Mouse (Mus musculus) cerebellum, postnatal 4 days (tissue): Measurements from ENCODE around the gene Zkscan7.

ENCODE experiments used
- DNase-seq, 2 experiments: peaks; one replicate each; pipeline ENCODE4 v3.0.0; 2022; ENCODE audit warnings: low spot score in 2 of 2, mixed read lengths in 1 of 2

Zkscan7 gene

DNA sequence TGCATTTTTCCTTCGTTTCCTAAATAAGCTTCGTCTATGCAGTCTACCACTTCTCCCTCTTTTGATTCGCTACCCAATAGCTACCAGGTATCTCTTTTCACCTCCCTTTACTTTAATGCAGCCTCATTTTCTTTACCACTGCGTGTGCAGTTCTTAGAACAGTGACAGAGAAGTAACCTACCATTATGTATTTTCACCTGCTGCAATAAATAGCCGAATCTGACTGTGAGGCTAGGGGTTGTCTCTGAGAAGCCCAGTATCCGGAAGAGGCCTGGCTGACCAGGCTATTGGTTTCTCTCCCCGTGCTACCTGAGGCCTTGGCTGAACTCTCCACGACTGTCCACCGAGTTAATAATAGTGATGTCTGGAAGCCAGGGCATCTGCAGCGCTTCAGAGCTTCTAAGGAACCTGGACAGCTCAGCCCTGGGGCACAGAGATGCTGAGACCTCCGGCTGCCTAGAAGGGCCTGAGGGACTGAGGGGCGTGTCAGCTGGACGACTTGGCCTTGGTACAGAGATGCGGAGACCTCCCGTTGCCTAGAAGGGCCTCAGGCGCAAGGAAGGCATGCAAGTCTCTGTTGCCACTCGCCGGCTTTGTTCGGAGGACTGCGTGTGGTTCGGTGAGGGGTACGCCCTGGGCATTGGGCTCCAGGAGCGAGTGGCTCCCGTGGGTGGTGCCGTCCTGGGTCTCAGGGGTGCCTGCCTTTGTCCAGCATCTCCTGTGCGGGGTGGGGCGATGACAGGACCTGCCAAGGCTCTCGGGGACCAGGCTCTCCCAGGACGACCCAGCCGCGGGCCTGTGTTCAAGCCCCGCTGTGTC lies 17.4 kb downstream of the Zkscan7 start:
- DNase-seq: peak; percentile 58 to 74

- DNase-seq: no peak
Measured at GRCm38 (mm10) chr9:122922436-122922835, 37.0 kb downstream of the Zkscan7 start.

- DNase-seq: peak; percentile 49 to 77
Measured at GRCm38 (mm10) chr9:122922936-122923381, 37.5 kb downstream of the Zkscan7 start, which contains the start of gene Zfp105. Gene Zfp105, plus strand, starts transcription at chr9:122923072.

- DNase-seq: no peak
Measured at GRCm38 (mm10) chr9:122928915-122929314, 43.4 kb downstream of the Zkscan7 start.
